Mouse (Mus musculus): ENCODE data around the gene Mansc4.

Mansc4 gene

GRCm38 (mm10) chr6:147079919-147080318 is 6.9 kb downstream of the Mansc4 start:
- DNase-seq (ENCODE audit: low spot score in 2 of 2): no peak

GRCm38 (mm10) chr6:147076878-147077277 is 10.0 kb downstream of the Mansc4 start:
- DNase-seq (ENCODE audit: low spot score in 2 of 2): no peak

DNA sequence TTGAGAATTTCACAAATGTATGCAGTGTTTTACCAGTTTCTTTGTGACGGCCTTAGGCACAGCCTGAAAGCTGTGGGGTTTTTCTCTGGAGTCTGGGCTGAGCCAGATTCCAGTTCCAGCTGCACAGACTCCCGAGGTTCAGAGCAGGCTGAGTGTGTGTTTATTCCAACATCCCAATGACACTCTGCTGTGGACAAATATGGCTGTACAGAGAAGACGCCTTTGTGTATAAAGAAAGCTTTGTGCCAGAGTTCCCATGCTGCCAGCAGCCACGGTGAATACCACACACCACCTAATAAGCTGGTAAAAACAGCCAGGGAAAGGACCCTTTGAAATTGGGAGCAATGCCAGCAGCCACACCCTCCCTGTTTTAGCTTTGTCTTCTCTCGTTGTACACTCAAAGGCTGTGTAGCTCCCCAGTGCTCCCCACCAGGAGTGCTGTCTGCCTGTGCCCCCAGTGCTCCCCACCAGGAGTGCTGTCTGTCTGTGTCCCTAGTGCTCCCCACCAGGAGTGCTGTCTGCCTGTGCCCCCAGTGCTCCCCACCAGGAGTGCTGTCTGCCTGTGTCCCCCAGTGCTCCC is 10.9 kb downstream of the Mansc4 start:
- no peak for DNase-seq (ENCODE audit: low spot score in 2 of 2)

DNA sequence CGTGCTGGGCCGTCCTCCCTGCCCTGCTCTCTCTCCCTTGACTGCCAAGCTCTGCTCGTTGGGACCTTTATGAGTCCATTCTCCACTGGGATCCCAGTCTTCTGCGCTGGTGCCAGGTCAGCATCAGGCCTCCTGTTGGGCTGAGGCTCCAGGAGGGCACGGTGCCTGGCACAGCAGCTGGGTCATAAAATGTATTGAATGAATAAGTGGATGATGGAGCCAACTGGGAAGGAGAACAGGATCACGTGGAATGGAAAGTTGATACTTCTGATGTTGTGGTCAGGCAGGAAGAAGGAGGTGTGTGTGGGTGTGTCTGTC is 21.9 kb downstream of the Mansc4 start:
- DNase-seq (ENCODE audit: low spot score in 2 of 2): no peak

DNA sequence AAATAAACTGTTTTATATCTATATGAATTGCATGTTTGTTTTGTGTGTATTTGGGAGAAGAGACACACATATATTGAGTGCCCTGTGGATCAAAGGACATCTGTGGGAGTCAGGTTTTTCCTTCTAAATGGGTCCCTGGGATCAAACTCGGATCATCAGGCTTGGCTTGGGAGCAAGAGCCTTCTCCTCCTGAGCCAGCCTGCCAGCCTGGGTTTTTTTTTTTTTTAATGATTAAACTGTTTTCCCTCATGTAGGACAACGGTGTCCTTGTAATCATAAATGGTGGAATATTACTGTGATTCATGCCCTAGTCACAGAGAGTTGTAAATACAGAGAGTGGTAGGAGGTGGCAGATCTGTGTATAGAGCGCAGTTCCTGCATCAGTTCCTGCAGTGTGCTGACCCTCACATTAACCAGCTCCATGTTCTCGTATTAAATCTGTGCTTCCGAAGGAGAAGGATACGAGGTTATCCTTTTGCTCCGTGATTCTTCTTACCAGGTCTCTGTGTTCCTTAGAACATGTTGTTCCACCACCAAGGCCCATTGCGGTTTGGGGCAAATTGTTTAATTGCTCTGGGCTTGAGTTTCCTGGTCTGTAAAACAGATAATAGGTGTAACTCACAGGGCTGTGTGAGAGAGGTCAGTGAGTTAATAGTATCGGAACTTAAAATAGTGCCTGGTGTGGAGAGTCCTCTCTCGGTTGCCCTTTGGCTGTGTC is 22.4 kb downstream of the Mansc4 start:
- no peak for DNase-seq (ENCODE audit: low spot score in 2 of 2)

GRCm38 (mm10) chr6:147062694-147063093 is 24.1 kb downstream of the Mansc4 start:
- no peak for DNase-seq (ENCODE audit: low spot score in 2 of 2)

DNA sequence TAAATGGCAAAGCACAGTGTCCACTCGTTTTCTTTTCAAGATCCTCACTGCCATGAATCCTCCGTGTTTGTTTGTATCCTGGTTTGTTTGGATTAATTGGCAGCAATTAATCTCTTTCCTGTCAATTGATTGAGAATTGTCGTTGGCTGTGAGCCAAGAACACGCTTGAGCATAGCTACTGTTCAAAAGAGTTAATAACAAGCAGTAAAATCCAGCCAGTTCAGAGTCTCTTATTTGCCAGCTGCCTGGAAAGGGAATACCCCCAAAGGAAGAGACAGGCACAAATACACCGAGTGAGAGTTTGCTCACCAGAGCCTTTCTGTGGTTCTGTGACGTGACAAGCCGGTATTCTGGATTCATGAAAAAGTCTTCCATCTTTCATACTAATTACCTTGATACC is 24.8 kb downstream of the Mansc4 start:
- DNase-seq (ENCODE audit: low spot score in 2 of 2): no peak

- DNase-seq (ENCODE audit: low spot score in 2 of 2): no peak
Observed at GRCm38 (mm10) chr6:147061630-147062029, 25.2 kb downstream of the Mansc4 start.

DNA sequence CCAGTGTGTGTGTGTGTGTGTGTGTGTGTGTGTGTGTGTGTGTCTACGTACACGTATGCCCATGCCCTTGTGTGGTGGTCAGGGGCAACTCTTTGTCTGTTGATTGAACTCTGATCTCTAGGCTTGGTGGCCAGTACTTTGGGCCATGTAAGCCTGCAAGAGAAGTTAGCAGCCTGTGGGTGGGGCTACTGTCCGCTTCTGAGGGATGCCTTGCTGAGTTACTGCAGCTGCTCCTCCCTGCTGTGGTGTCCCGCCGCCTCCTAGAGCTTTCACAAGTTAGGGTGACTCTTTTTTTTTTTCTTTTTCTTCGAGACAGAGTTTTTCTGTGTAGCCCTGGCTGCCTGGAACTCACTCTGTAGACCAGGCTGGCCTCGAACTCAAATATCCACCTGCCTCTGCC is 27.5 kb downstream of the Mansc4 start:
- DNase-seq (ENCODE audit: low spot score in 2 of 2): no peak

DNA sequence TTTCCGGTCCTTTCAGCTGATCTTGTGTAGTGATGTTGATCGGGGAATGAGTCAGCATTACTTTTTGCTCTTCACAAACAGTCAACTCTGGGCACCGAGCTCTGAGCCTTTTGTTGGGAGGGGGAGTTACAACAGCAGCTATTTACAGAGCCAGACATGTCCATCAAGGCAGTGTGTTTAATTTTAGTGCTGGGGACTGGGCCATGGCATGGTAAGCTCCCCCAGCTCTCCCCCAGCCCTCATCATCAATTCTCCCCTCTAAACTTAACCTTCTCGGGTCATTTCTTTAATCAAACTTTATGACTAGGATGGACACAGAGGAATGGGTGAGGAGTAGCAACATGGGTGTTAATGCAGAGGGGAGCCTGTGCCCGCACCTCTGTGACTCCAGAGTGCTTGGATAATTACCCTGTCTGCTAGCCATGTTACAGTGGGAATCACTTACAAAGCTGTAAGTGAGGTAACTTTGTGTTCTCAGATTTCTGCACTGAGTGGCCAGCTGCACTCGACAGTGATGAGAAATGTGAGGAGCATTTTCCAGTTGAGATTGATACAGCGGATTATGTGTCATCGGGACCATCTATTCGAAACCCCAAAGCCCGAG is 31.4 kb downstream of the Mansc4 start:
- no peak for DNase-seq (ENCODE audit: low spot score in 2 of 2)

DNA sequence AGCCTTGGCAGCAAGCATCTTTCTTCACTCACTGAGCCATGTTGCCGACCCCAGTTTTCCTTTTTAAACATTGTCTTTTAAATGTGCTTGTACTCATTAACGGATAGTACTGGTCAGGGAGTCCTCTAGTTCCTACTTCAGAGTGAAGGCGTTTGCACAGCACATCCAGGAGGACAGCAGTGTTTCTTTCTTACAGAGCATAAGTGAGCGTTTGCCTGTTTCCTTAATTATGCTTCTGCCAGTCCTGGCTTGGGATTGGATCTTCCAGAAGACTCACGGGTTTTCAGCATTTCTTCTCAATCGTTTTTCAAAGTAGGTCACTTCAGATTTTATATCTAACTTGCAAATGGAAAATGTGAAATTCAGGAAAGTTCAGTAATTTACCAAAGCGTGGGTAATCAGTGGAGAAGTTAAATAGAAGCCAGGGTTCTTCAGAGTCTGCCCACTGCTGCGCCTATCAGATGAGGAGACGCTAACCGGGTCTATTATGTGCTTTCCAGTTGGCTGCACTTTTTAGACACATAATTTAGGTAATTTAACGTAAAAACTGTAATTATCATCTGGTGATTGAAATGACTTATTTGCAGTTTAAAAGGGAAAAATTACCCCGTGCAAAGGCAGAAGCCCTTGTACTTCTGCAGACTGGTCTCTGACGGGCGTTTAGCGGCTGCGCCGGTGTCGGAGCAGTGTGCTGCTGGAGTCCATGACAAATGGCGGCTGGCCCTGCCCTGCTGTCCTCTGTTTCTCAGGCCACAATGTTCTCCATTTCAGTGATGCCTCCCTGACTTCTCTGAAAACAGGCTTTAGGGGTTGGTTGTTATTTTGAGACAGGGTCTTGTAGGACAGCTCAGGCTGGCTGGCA is 32.8 kb downstream of the Mansc4 start:
- no peak for DNase-seq (ENCODE audit: low spot score in 2 of 2)

DNA sequence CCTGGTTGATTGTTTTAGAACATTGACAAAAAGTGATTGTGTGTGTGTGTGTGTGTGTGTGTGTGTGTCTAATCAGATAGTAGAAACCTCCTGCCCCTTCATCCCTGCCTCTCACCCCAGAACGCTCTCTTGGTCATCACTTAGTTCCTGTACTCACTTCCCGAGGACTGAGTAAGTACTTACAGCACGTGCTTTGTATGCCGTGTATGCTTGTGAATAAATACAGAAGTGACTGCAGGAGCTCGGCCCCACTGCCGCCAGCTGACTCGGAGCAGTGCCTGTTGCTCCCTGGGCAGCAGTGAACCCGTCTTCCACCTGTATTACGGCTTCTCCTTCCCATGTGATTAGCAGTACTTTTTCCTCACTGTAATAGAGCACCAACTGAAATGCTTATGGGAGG is 34.4 kb downstream of the Mansc4 start:
- DNase-seq (ENCODE audit: low spot score in 2 of 2): no peak

GRCm38 (mm10) chr6:147051666-147052065 is 35.2 kb downstream of the Mansc4 start:
- DNase-seq (ENCODE audit: low spot score in 2 of 2): no peak

DNA sequence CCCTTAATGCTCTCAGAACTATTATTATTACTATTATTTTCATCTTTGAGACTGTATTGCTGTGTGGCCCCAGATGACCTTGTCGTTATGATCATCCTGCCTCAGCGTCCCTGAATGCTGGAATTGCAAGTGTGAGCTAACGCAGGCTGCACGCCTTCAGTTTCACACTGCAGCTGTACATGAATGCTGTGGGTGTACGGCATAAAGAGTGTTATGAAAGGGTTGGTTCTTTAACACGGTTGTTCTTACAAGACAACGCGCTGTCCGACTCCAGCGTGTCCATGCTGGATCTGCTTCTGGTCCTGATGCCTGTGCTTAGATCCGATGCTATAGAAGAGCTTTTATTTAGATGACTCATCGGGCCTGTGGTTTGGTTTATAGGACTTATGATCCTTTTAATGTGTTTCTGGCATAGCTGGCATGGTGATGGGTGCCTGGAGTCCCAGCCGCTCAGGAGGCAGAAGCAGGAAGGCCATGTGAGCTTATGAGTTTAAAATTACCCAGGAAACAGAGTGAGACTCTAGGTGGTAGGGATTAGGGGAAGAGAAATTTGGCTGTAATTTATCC is 37.5 kb downstream of the Mansc4 start:
- DNase-seq (ENCODE audit: low spot score in 2 of 2): no peak

GRCm38 (mm10) chr6:147043633-147044032 is 43.2 kb downstream of the Mansc4 start:
- no peak for DNase-seq (ENCODE audit: low spot score in 2 of 2)

GRCm38 (mm10) chr6:147042291-147043290 is 44.2 kb downstream of the Mansc4 start, which contains the start of gene Mrps35:
Mrps35 (plus strand) TSS chr6:147042764.
- peak; percentile 73 to 84 for DNase-seq (ENCODE audit: low spot score in 2 of 2)

- DNase-seq (ENCODE audit: low spot score in 2 of 2): no peak
Observed at GRCm38 (mm10) chr6:147032303-147032925, 54.4 kb downstream of the Mansc4 start, which contains the start of gene Rep15. Rep15 (plus strand) TSS chr6:147032584.

GRCm38 (mm10) chr6:147030096-147030885 is 56.5 kb downstream of the Mansc4 start:
- DNase-seq (ENCODE audit: low spot score in 2 of 2): no peak

GRCm38 (mm10) chr6:147029591-147029990 is 57.2 kb downstream of the Mansc4 start:
- DNase-seq (ENCODE audit: low spot score in 2 of 2): no peak
